In the genomic region with DNA sequence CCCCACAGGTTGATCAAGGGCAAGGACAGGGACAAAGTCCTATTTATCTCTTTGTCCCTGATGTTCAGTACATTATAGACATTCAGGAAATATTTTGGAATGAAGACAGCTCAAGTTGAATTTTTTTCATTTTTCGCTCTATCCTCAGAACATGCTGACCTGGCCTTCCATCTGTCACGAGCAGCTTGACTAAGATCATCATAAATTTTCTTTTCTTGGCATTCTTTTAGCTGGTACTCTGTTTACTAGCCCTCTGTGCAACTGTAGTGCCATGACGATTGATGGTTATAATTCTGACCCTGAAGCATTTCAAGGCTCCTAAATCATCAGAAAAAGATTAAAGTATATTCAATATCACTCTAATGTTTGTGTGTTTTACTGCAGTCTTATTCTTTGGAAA, we compare ENCODE assay signal across 14 mouse cellular contexts.
"Had no signal": no experiment of that assay in that cellular context is flagged by ENCODE, and none has a peak within 500 bp of the region (broad histone marks: within the 10 kb centered on the region; RNA-seq: fewer than 3 reads in every experiment).

No protein-coding gene starts in this region.

- DNase-seq: kidney, postnatal 25 days; layer of hippocampus, adult 9-11 months; left cerebral cortex, postnatal 4 days; lung, adult 2 months; lung, postnatal 36 days; midbrain, embryonic 14.5 days; right cerebral cortex, postnatal 4 days; spleen, adult 18-20 months; thymus, adult 18-20 months; thymus, postnatal 14 days had no signal

- H3K9me3 ChIP-seq: limb, embryonic 13.5 days; neural tube, embryonic 15.5 days had no signal

- H3K27me3 ChIP-seq: limb, embryonic 13.5 days; neural tube, embryonic 15.5 days had no signal

- H3K4me3 ChIP-seq: limb, embryonic 13.5 days; myocyte; neural tube, embryonic 15.5 days had no signal

- H3K36me3 ChIP-seq: limb, embryonic 13.5 days; neural tube, embryonic 15.5 days had no signal

- H3K27ac ChIP-seq: limb, embryonic 13.5 days; liver, embryonic 14.5 days had no signal
